Mouse (Mus musculus) hindbrain, embryonic 12.5 days (tissue): ENCODE measurements around the gene Pknox2. TPM values are rescaled to one million over a fixed set of nuclear protein-coding genes. Genes with fewer than 3 reads are reported as not detected.

Experiments
- ATAC-seq: fragments of 200-750 bp; cut with Nextera tagmentation; 2 replicates; pipeline ENCODE4 v1.8.0; 2017; ENCODE audit warnings: moderate TSS enrichment; ENCODE audit not compliant: low FRiP score
- H3K27ac ChIP-seq: fragments of 300-500 bp; sonication (generic); 2 replicates; pipeline ENCODE4 v1.5.1; 2016; ENCODE audit warnings: mild to moderate bottlenecking
- H3K27me3 ChIP-seq: fragments of 300-500 bp; sonication (generic); 2 replicates; pipeline ENCODE4 v1.6.1; 2016; ENCODE audit warnings: mild to moderate bottlenecking
- H3K36me3 ChIP-seq: fragments of 300-500 bp; sonication (generic); 2 replicates; pipeline ENCODE4 v1.6.1; 2016; ENCODE audit warnings: mild to moderate bottlenecking
- H3K4me1 ChIP-seq: fragments of 300-500 bp; sonication (generic); 2 replicates; pipeline ENCODE4 v1.6.1; 2016
- H3K4me2 ChIP-seq: fragments of 300-500 bp; sonication (generic); replicated peaks from 2 replicates; pipeline ENCODE4 v1.6.1; 2016; ENCODE audit warnings: mild to moderate bottlenecking
- H3K4me3 ChIP-seq: fragments of 300-500 bp; sonication (generic); 2 replicates; pipeline ENCODE4 v1.5.1; 2016; ENCODE audit warnings: mild to moderate bottlenecking
- H3K9ac ChIP-seq: fragments of 300-500 bp; sonication (generic); 2 replicates; pipeline ENCODE4 v1.6.1; 2016; ENCODE audit warnings: mild to moderate bottlenecking, moderate library complexity
- H3K9me3 ChIP-seq: fragments of 300-500 bp; sonication (generic); replicated peaks from 2 replicates; pipeline ENCODE4 v1.6.1; 2016; ENCODE audit warnings: mild to moderate bottlenecking
- WGBS: fragments of 180-500 bp; shearing (Covaris S2); methylation state at CpG from one replicate; pipeline ENCODE4 v1.1.7; 2016; 5-methylcytosine and 5-hydroxymethylcytosine counted together
- polyA plus RNA-seq: library from polyadenylated mRNA; unstranded; fragments of >200 nt; fragmentation: Nextera tagmentation; extraction: Ambion mirVana; gene quantifications from 2 replicates; pipeline ENCODE4 v1.2.1, GENCODE M21; 2016

Pknox2 gene
- polyA plus RNA-seq, 1 experiment from 2014 or later, result 29.6 TPM

GRCm38 (mm10) chr9:37061627-37062026 is 85.6 kb downstream of the Pknox2 start:
- no peak for ATAC-seq
- Histone ChIP-seq H3K4me1 (peaks cover 22% of the 10 kb centered on the region), H3K9ac (no peak overlapping the region), H3K27me3 (no peaks in the 10 kb centered on the region), H3K27ac (no peak overlapping the region), H3K9me3 (no peaks in the 10 kb centered on the region), H3K4me2 (no peak overlapping the region), H3K4me3 (no peak overlapping the region), H3K36me3 (no peaks in the 10 kb centered on the region)
- WGBS, result 69% methylated on average over 2 of the region's 2 CpGs

GRCm38 (mm10) chr9:37054703-37055102 is 92.5 kb downstream of the Pknox2 start:
- 8% methylated on average over 5 of the region's 5 CpGs for WGBS
- H3K9ac ChIP-seq, result peak overlapping the region; percentile 47; the same call in 1 of the 2 replicates
- H3K36me3 ChIP-seq, result no peaks in the 10 kb centered on the region
- no peak overlapping the region for H3K4me3 ChIP-seq
- peak overlapping the region; percentile 79 for H3K27ac ChIP-seq
- no peak for ATAC-seq
- peaks cover 51% of the 10 kb centered on the region for H3K4me1 ChIP-seq
- H3K4me2 ChIP-seq, result peak overlapping the region; percentile 50
- no peaks in the 10 kb centered on the region for H3K9me3 ChIP-seq
- H3K27me3 ChIP-seq, result no peaks in the 10 kb centered on the region

- H3K36me3 ChIP-seq, result no peaks in the 10 kb centered on the region
- no peaks in the 10 kb centered on the region for H3K27me3 ChIP-seq
- peak overlapping the region; percentile 50 for H3K4me2 ChIP-seq
- 13% methylated on average over 21 of the region's 21 CpGs for WGBS
- H3K4me1 ChIP-seq, result peaks cover 55% of the 10 kb centered on the region
- H3K9ac ChIP-seq, result peak overlapping the region; percentile 47; the same call in 1 of the 2 replicates
- peak overlapping the region; percentile 79 for H3K27ac ChIP-seq
- no peaks in the 10 kb centered on the region for H3K9me3 ChIP-seq
- H3K4me3 ChIP-seq, result peak overlapping the region; percentile 22
- ATAC-seq, result peak; percentile 82
Measured at GRCm38 (mm10) chr9:37053601-37054512, 93.3 kb downstream of the Pknox2 start.

GRCm38 (mm10) chr9:37053041-37053440 is 94.2 kb downstream of the Pknox2 start:
- peaks cover 51% of the 10 kb centered on the region for H3K4me1 ChIP-seq
- no peak for ATAC-seq

GRCm38 (mm10) chr9:37051669-37052068 is 95.5 kb downstream of the Pknox2 start:
- Histone ChIP-seq H3K36me3 (no peaks in the 10 kb centered on the region), H3K4me1 (peaks cover 45% of the 10 kb centered on the region), H3K4me2 (no peak overlapping the region), H3K9ac (no peak overlapping the region), H3K27me3 (no peaks in the 10 kb centered on the region), H3K9me3 (no peaks in the 10 kb centered on the region), H3K27ac (no peak overlapping the region), H3K4me3 (no peak overlapping the region)
- WGBS, result 93% methylated on average over 4 of the region's 4 CpGs
- ATAC-seq, result no peak

More at GRCm38 (mm10) chr9:37053041-37053440, 94.2 kb downstream of the Pknox2 start:
- no peak overlapping the region for H3K9ac ChIP-seq
- no peak overlapping the region for H3K4me3 ChIP-seq
- no peaks in the 10 kb centered on the region for H3K9me3 ChIP-seq
- peak overlapping the region; percentile 18 for H3K27ac ChIP-seq
- H3K4me2 ChIP-seq, result no peak overlapping the region
- no peaks in the 10 kb centered on the region for H3K36me3 ChIP-seq
- no peaks in the 10 kb centered on the region for H3K27me3 ChIP-seq
- WGBS, result 37% methylated on average over 6 of the region's 6 CpGs

- Histone ChIP-seq H3K4me3 (no peak overlapping the region), H3K4me2 (no peak overlapping the region), H3K36me3 (no peaks in the 10 kb centered on the region), H3K9me3 (no peaks in the 10 kb centered on the region), H3K4me1 (peaks cover 12% of the 10 kb centered on the region), H3K9ac (no peak overlapping the region), H3K27me3 (no peaks in the 10 kb centered on the region), H3K27ac (no peak overlapping the region)
- WGBS, result 64% methylated on average over 5 of the region's 5 CpGs
- ATAC-seq, result no peak
Measured at GRCm38 (mm10) chr9:37047490-37047889, 99.7 kb downstream of the Pknox2 start.

GRCm38 (mm10) chr9:37045875-37046274 is 101.3 kb downstream of the Pknox2 start:
- no peaks in the 10 kb centered on the region for H3K9me3 ChIP-seq
- H3K4me1 ChIP-seq, result peaks cover 11% of the 10 kb centered on the region
- H3K27me3 ChIP-seq, result no peaks in the 10 kb centered on the region
- H3K4me3 ChIP-seq, result no peak overlapping the region
- ATAC-seq, result no peak
- H3K27ac ChIP-seq, result no peak overlapping the region
- no peak overlapping the region for H3K9ac ChIP-seq
- H3K4me2 ChIP-seq, result no peak overlapping the region
- WGBS, result 83% methylated on average over 1 of the region's 1 CpGs
- H3K36me3 ChIP-seq, result no peaks in the 10 kb centered on the region

- Histone ChIP-seq H3K9ac (no peak overlapping the region), H3K36me3 (no peaks in the 10 kb centered on the region), H3K4me1 (peaks cover 11% of the 10 kb centered on the region), H3K4me2 (no peak overlapping the region), H3K27me3 (no peaks in the 10 kb centered on the region), H3K27ac (no peak overlapping the region), H3K9me3 (no peaks in the 10 kb centered on the region), H3K4me3 (no peak overlapping the region)
- WGBS, result 88% methylated on average over 1 of the region's 1 CpGs
- ATAC-seq, result no peak
Measured at GRCm38 (mm10) chr9:37044165-37044564, 103.0 kb downstream of the Pknox2 start.

GRCm38 (mm10) chr9:37038859-37039258 is 108.3 kb downstream of the Pknox2 start:
- Histone ChIP-seq H3K27ac (no peak overlapping the region), H3K9ac (no peak overlapping the region), H3K27me3 (no peaks in the 10 kb centered on the region), H3K9me3 (no peaks in the 10 kb centered on the region), H3K4me3 (no peak overlapping the region), H3K4me2 (no peak overlapping the region), H3K4me1 (peaks cover 20% of the 10 kb centered on the region), H3K36me3 (no peaks in the 10 kb centered on the region)
- ATAC-seq, result no peak
- 82% methylated on average over 3 of the region's 3 CpGs for WGBS

- no peak overlapping the region for H3K4me3 ChIP-seq
- no peaks in the 10 kb centered on the region for H3K36me3 ChIP-seq
- H3K4me1 ChIP-seq, result peaks cover 20% of the 10 kb centered on the region
- H3K27me3 ChIP-seq, result no peaks in the 10 kb centered on the region
- no peak for ATAC-seq
- peak overlapping the region; percentile 48; the same call in 1 of the 2 replicates for H3K27ac ChIP-seq
- WGBS, result 53% methylated on average over 7 of the region's 7 CpGs
- no peak overlapping the region for H3K4me2 ChIP-seq
- no peak overlapping the region for H3K9ac ChIP-seq
- no peaks in the 10 kb centered on the region for H3K9me3 ChIP-seq
Measured at GRCm38 (mm10) chr9:37038445-37038844, 108.8 kb downstream of the Pknox2 start.

GRCm38 (mm10) chr9:37037405-37037804 is 109.8 kb downstream of the Pknox2 start:
- Histone ChIP-seq H3K9ac (no peak overlapping the region), H3K27ac (no peak overlapping the region), H3K36me3 (no peaks in the 10 kb centered on the region), H3K4me2 (no peak overlapping the region), H3K4me3 (no peak overlapping the region), H3K4me1 (peaks cover 20% of the 10 kb centered on the region), H3K27me3 (no peaks in the 10 kb centered on the region), H3K9me3 (no peaks in the 10 kb centered on the region)
- 84% methylated on average over 12 of the region's 12 CpGs for WGBS
- no peak for ATAC-seq

GRCm38 (mm10) chr9:37035248-37035647 is 112.0 kb downstream of the Pknox2 start:
- Histone ChIP-seq H3K9ac (no peak overlapping the region), H3K4me3 (no peak overlapping the region), H3K4me2 (no peak overlapping the region), H3K36me3 (no peaks in the 10 kb centered on the region), H3K9me3 (no peaks in the 10 kb centered on the region), H3K4me1 (peaks cover 30% of the 10 kb centered on the region), H3K27me3 (no peaks in the 10 kb centered on the region; the same call in 1 of the 2 replicates), H3K27ac (no peak overlapping the region)
- WGBS, result 94% methylated on average over 3 of the region's 3 CpGs
- ATAC-seq, result no peak

- no peak overlapping the region for H3K9ac ChIP-seq
- peaks cover 40% of the 10 kb centered on the region for H3K4me1 ChIP-seq
- 81% methylated on average over 1 of the region's 1 CpGs for WGBS
- H3K9me3 ChIP-seq, result no peaks in the 10 kb centered on the region
- no peak overlapping the region for H3K4me2 ChIP-seq
- no peak overlapping the region for H3K4me3 ChIP-seq
- H3K36me3 ChIP-seq, result no peaks in the 10 kb centered on the region
- H3K27ac ChIP-seq, result no peak overlapping the region
- no peak for ATAC-seq
- no peaks in the 10 kb centered on the region; the same call in 1 of the 2 replicates for H3K27me3 ChIP-seq
Measured at GRCm38 (mm10) chr9:37034316-37034715, 112.9 kb downstream of the Pknox2 start.
